Mouse (Mus musculus) T-cell, adult 66 days (primary cell): ENCODE data around the gene Olfr592. TPM values are rescaled to one million over a fixed set of nuclear protein-coding genes. Genes with fewer than 3 reads are reported as not detected.

Experiments
- total RNA-seq, 2 experiments: library from RNA; stranded (reverse); gene quantifications; 3 replicates in 1 of 2; 4 replicates in 1 of 2; pipeline ENCODE4 v1.2.4; 2023

Gene Olfr592
- not detected for total RNA-seq

DNA sequence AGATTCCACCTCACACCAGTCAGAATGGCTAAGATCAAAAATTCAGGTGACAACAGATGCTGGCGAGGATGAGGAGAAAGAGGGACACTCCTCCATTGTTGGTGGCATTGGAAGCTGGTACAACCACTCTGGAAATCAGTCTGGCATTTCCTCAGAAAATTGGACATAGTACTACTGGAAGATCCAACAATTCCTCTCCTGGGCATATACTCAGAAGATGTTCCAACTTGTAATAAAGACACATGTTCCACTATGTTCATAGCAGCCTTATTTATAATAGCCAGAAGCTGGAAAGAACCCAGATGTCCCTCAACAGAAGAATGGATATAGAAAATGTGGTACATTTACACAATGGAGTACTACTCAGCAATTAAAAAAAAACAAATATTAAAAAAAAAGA lies at the start of gene Olfr592:
Gene Olfr592, plus strand, starts transcription at position 301 of the 400 bp plus-strand sequence.

DNA sequence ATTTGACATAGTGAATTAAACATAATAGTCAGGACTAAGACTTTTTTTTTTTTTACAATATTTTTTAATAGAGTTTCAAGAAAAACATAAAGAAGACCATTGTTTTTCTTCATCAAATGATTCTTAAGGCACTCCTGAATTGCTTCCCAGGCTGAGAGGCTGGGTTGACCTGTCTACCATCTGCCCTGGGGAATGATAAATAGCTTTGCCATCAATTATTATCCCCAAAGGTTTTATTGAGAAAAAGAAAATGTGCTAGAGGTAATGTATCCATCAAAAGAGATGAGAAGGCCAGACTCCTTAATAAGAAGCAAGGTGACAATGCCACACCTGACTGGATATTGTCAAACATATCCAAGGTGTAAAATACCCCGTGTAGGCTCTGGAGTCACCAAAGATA lies 44.0 kb upstream of the Olfr592 start, which contains the start of gene Olfr588-ps1:
Gene Olfr588-ps1, plus strand, starts transcription at position 301 of the 400 bp plus-strand sequence.

DNA sequence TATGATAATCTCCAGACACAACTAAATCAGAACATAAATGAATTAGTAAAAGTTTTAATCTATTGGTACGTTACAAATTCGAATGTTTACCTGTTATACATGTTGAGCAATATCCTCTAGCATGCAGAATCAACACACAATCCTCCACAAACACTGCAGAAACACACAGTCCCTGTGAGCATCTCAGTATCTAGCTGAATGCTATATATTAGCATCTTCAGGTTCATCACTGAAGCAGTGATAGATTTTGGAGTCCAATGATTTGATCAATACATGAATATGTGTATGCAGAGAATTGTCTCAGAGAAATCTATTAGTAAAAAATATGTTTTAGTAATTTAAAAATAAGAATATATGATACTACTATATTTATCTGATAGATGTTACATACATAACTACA lies 28.3 kb upstream of the Olfr592 start, which contains the start of gene Olfr589:
Gene Olfr589, minus strand, starts transcription at position 101 of the 400 bp plus-strand sequence.

DNA sequence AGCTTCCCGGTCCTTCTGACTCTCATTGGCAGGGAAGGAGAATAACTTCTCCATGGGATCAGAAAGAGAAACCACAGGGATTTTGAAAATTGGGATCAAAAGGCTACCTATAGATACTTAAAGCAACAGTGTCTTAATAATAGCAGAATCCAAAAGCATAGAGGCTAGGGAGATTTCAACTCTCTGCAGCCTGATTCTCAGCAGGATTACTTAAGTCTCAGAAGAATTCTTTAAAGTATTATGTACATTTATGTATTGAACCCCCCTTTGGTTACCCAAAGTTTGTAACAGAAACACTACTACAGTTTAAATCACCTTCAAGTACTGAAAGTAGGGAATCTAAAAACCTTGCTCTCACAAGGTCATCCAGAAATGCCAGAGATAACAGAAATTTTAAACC lies 6.4 kb upstream of the Olfr592 start, which contains the start of gene Olfr591:
Gene Olfr591, minus strand, starts transcription at position 101 of the 400 bp plus-strand sequence.

DNA sequence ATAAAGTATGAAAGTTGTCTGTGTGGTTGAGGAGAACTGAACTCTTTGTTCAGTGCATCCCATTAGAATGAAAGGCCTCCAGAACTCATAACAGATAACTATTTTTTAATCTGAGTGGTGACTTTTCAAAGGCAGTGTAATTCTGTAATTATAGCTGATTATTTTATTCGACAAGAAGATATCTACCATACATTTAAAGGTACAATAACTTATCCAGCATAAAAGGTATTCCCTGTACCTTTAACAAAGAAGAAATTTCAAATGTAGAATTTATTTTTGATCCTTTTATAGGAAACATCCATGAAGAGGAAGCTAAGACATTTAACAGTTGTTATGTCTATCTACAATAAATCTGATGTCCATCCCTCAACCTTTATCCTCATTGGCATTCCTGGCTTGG lies 27.0 kb downstream of the Olfr592 start, which contains the start of gene Olfr593:
Gene Olfr593, plus strand, starts transcription at position 301 of the 400 bp plus-strand sequence.

DNA sequence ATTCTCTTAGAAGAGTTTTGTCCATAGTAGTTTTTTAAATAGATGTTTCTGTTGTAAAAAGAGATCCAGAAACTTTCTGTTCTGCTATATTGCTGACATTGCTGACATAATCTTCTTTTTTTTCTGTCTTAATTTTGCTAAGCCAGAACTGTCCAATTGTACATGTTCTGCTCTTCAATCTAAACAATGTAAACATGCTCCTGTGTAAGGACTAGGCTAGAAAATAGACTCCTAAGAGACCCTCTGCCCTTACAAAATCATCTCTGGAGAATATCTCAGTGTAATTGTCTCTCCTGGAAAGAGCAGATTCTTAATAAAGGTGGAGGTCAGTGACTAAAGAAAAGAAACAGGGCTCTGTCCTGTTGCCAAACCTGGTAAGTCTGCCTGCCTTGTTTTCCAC lies 32.1 kb downstream of the Olfr592 start, which contains the start of gene Olfr594:
Gene Olfr594, plus strand, starts transcription at position 301 of the 400 bp plus-strand sequence.

Other genes starting within 250 kb of the Olfr592 start
- gene Olfr573-ps1, start 242.2 kb upstream of the Olfr592 start, total RNA-seq = not detected
- not detected for gene Olfr574, start 236.3 kb upstream of the Olfr592 start, total RNA-seq
- gene Olfr575, start 226.0 kb upstream of the Olfr592 start, total RNA-seq = not detected
- gene Olfr576, start 222.1 kb upstream of the Olfr592 start, total RNA-seq = not detected
- not detected for gene Olfr577, start 208.9 kb upstream of the Olfr592 start, total RNA-seq
- gene Olfr578, start 195.5 kb upstream of the Olfr592 start, total RNA-seq = not detected
- not detected for gene Olfr582, start 146.8 kb upstream of the Olfr592 start, total RNA-seq
- not detected for gene Olfr583, start 133.5 kb upstream of the Olfr592 start, total RNA-seq
- not detected for gene Olfr584, start 102.9 kb upstream of the Olfr592 start, total RNA-seq
- gene Olfr585, start 87.1 kb upstream of the Olfr592 start, total RNA-seq = not detected
- gene Olfr586, start 59.2 kb upstream of the Olfr592 start, total RNA-seq = not detected
- not detected for gene Olfr588-ps1, start 43.9 kb upstream of the Olfr592 start, total RNA-seq
- not detected for gene Olfr589, start 28.4 kb upstream of the Olfr592 start, total RNA-seq
- gene Olfr591, start 6.5 kb upstream of the Olfr592 start, total RNA-seq = not detected
- gene Olfr593, start 27.1 kb downstream of the Olfr592 start, total RNA-seq = not detected
- not detected for gene Olfr594, start 32.2 kb downstream of the Olfr592 start, total RNA-seq
- gene Usp17ld, start 67.7 kb downstream of the Olfr592 start, total RNA-seq = not detected
- gene Olfr596, start 120.8 kb downstream of the Olfr592 start, total RNA-seq = not detected
- gene Olfr597, start 131.5 kb downstream of the Olfr592 start, total RNA-seq = not detected
- gene Olfr598, start 138.8 kb downstream of the Olfr592 start, total RNA-seq = not detected
- not detected for gene Olfr599, start 151.1 kb downstream of the Olfr592 start, total RNA-seq
- gene Olfr600, start 164.9 kb downstream of the Olfr592 start, total RNA-seq = not detected
- not detected for gene Olfr601, start 177.9 kb downstream of the Olfr592 start, total RNA-seq
- not detected for gene Olfr603, start 201.4 kb downstream of the Olfr592 start, total RNA-seq
- not detected for gene Usp17lc, start 230.3 kb downstream of the Olfr592 start, total RNA-seq